Mouse (Mus musculus) C2C12 (cell line): ENCODE results near the gene Cbfa2t3.

Source experiments
- CTCF ChIP-seq: IDR thresholded peaks from one replicate; pipeline ENCODE4 v1.5.1; 2011; ENCODE audit not compliant: control insufficient read depth, insufficient read depth, insufficient read length
- MAX ChIP-seq: IDR thresholded peaks from one replicate; pipeline ENCODE4 v1.6.1; 2011; ENCODE audit warnings: mild to moderate bottlenecking, control low read depth

DNA sequence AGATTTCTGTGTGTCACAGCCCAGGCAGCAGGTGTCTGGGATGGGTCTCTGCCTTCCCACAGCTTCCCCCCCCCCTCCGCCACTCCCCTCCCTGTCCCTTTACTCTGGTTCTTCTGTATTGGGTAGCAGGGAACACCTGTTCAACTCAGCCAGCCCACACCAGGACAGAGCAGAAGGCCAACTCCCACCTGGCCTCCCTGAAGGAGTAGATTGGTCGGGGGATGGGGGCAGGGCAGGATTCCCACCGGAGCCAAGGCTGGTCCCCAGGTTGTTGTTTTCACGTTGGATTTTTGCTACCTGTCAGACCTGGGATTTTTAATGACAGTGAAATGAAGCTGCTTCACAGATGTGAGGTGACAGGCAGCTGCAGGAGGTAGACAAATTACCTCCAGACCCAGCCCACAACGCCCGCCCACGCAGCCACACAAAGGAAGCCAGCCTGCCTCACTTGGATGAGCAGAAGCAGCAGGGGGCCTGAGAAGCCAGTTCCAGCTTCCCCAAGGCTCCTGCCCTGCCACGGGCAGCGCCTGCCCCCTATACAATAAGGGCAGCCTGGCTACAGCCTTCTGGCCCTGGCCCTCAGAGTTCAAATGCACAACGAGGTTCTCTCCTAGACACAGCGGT is 40.3 kb upstream of the Cbfa2t3 start:
- TF ChIP-seq CTCF = no peak
- no peak for TF ChIP-seq MAX
